Mouse (Mus musculus) ES-Bruce4 (cell line): Measurements from ENCODE around the gene Rpl10.

ENCODE experiments used
- CTCF ChIP-seq: IDR thresholded peaks from one replicate; pipeline ENCODE4 v1.8.1; 2011; ENCODE audit warnings: low read depth, low read length
- EP300 ChIP-seq: IDR thresholded peaks from 2 replicates; pipeline ENCODE4 v1.6.1; 2011; ENCODE audit warnings: low read depth, low read length; ENCODE audit not compliant: insufficient read depth

DNA sequence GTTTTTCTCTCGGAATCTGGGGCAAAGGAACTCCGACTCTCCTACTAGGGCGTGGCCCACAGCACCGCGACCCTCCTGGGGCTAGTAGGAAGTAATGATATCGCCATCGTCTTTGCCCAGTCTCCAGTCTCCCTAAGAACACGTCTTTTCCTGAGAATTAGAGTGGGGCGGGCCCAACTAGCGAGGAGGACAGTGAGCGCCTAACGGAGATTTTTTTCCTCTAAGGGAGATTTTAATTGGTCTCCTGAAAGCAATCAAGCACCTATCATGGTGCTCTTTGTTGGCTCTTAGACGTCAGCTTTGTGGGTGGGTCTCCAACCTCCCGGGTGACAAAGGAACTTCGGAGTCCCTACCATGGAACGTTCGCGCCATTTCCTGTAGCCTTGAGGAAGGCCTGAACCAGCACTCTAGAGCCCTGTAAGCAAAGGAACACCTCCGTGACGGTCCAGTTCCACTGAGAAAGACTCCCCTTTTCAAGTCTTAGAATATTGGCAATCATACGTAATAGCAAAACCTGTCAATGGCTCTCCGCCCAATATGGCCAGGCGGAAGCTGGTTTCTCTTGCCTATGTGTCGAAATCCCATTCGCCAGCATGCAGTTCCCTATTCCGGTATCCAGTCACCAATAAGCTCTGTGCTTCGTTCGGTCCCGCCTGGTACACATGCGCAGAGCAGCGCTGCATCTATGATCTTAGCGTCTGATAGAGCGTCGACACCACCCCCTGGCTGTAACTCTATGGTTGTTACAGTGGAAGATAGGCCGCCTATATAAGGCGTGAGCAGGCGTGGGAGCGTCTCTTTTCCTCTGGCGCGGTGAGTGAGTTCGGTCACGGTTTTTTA lies at the start of gene Rpl10:
- TF ChIP-seq CTCF (no peak), EP300 (0 out of 2 replicates have a peak, but pooled peaks have one; percentile 27)
